Mouse (Mus musculus): ENCODE measurements around the gene Mmp15.

DNA sequence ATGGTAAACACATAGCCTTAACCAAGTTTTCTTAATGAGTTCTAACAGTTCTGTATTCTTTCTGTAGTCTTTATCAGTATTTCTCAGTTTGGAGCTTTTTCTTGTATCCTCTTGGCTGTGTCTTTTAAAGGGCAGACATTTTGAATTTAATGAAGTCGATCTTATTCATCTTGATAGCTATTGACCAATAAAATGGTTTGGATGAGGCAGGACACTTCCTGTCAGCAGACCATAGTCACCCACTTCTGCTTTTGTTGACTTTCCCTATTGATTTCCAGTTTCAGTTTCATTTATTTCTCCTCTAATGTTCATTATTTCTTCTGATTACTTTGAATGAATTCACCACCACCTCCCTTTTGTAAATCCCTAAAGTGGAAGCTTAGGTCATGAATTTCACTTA lies 16.4 kb upstream of the Mmp15 start:
- TF ChIP-seq POLR2A (IDR thresholded peaks at IDR 0.05; ENCODE audit: low read depth, low read length) = no peak
- TF ChIP-seq CTCF (IDR thresholded peaks at IDR 0.05; ENCODE audit: extremely low read depth, insufficient read length, insufficient replicate concordance, low read depth, low read length) = no peak

Measured in small intestine, adult 2 months (tissue).